Mouse (Mus musculus) liver, adult 2 months (tissue): ENCODE data around the gene Mib2. TPM values are rescaled to one million over a fixed set of nuclear protein-coding genes. Genes with fewer than 3 reads are reported as not detected.
A peak's percentile ranks its signal among the peaks of the same experiment; 100 is the strongest.
"Not testable (repeated sequence)": the region's sequence is repeated elsewhere in the genome, so short reads cannot be mapped to it uniquely, and the experiment has no call there.

ENCODE experiments used
- DNase-seq: peaks from one replicate; pipeline ENCODE4 v3.0.0-alpha.2; 2011; ENCODE audit warnings: low read depth, low spot score; ENCODE audit errors: extremely low read depth
- H3K27ac ChIP-seq: fragments of 200-500 bp; replicated peaks from 2 replicates; pipeline ENCODE4 v1.5.1; 2012; ENCODE audit warnings: low read depth, mild to moderate bottlenecking, control low read depth, inconsistent platforms, low read length; ENCODE audit not compliant: insufficient read depth
- H3K27me3 ChIP-seq: fragments of 200-500 bp; 2 replicates; pipeline ENCODE4 v1.6.1; 2012; ENCODE audit warnings: mild to moderate bottlenecking, moderate library complexity, low read length, inconsistent platforms; ENCODE audit not compliant: control insufficient read depth, insufficient read depth
- H3K36me3 ChIP-seq: fragments of 200-500 bp; 2 replicates; pipeline ENCODE4 v1.6.1; 2012; ENCODE audit warnings: low read length, inconsistent platforms; ENCODE audit not compliant: control insufficient read depth, insufficient read depth
- H3K4me1 ChIP-seq: fragments of 200-500 bp; 2 replicates; pipeline ENCODE4 v1.6.1; 2011; ENCODE audit warnings: low read length; ENCODE audit not compliant: control insufficient read depth, insufficient read depth
- H3K4me3 ChIP-seq: fragments of 200-500 bp; 2 replicates; pipeline ENCODE4 v1.5.1; 2011; ENCODE audit warnings: low read depth, mild to moderate bottlenecking, control low read depth, low read length, moderate library complexity; ENCODE audit not compliant: insufficient read depth
- H3K79me2 ChIP-seq: fragments of 200-500 bp; 2 replicates; pipeline ENCODE4 v1.6.1; 2012; ENCODE audit warnings: inconsistent platforms, mild to moderate bottlenecking, low read length, moderate library complexity; ENCODE audit not compliant: control insufficient read depth, insufficient read depth
- H3K9ac ChIP-seq: fragments of 200-500 bp; 2 replicates; pipeline ENCODE4 v1.6.1; 2012; ENCODE audit warnings: low read depth, mild to moderate bottlenecking, control low read depth, inconsistent platforms, low read length
- CTCF ChIP-seq: fragments of 200-500 bp; IDR thresholded peaks from 2 replicates; pipeline ENCODE4 v1.5.1; 2011; ENCODE audit warnings: low read depth, low read length, control low read depth
- POLR2A ChIP-seq: fragments of 200-500 bp; IDR thresholded peaks from 2 replicates; pipeline ENCODE4 v1.6.1; 2011; ENCODE audit warnings: low read length, control low read depth; ENCODE audit not compliant: insufficient read depth; ENCODE audit errors: extremely low read depth
- WGBS: fragments of 180-500 bp; shearing (Covaris S2); methylation state at CpG from one replicate; pipeline ENCODE4 v1.1.7; 2018; 5-methylcytosine and 5-hydroxymethylcytosine counted together
- polyA plus RNA-seq: library from polyadenylated mRNA; depleted of rRNA; stranded (reverse); fragments of >200 nt; gene quantifications from 2 replicates; pipeline ENCODE4 v1.2.3, GENCODE M21; 2012
- total RNA-seq: library from RNA; depleted of rRNA; stranded (reverse); fragments of >200 nt; gene quantifications from 2 replicates; pipeline ENCODE4 v1.2.3, GENCODE M21; 2014

Mib2 gene
- total and polyA plus RNA-seq, 2 experiments = 16.4 to 35.8 TPM

- peak within 1 kb of the TSS; percentile 37; the same call in 1 of the 2 replicates for H3K4me3 ChIP-seq
- H3K79me2 ChIP-seq = no peaks in the 10 kb centered on the region
- TF ChIP-seq POLR2A (no peak), CTCF (no peak)
- no peak within 1 kb of the TSS for H3K27ac ChIP-seq
- 0 out of 2 replicates have a peak, but pooled peaks cover 2% of the 10 kb centered on the region for H3K4me1 ChIP-seq
- 4% methylated on average over 33 of the region's 33 CpGs for WGBS
- DNase-seq = no peak
- peaks cover 20% of the 10 kb centered on the region for H3K36me3 ChIP-seq
- no peaks in the 10 kb centered on the region for H3K27me3 ChIP-seq
- peak within 1 kb of the TSS; percentile 54 for H3K9ac ChIP-seq
Measured at GRCm38 (mm10) chr4:155653086-155653450, 15.9 kb downstream of the Mib2 start, which contains the start of gene Mmp23. TSS of gene Mmp23 (minus strand) at chr4:155653384.

GRCm38 (mm10) chr4:155652283-155653085, 16.5 kb downstream of the Mib2 start:
- Histone ChIP-seq H3K36me3 (peaks cover 24% of the 10 kb centered on the region), H3K4me1 (0 out of 2 replicates have a peak, but pooled peaks cover 2% of the 10 kb centered on the region), H3K4me3 (peak overlapping the region; percentile 37; the same call in 1 of the 2 replicates), H3K9ac (peak overlapping the region; percentile 54), H3K27ac (no peak overlapping the region), H3K79me2 (no peaks in the 10 kb centered on the region), H3K27me3 (no peaks in the 10 kb centered on the region)
- DNase-seq = no peak
- 32% methylated on average over 36 of the region's 36 CpGs for WGBS
- TF ChIP-seq CTCF (no peak), POLR2A (no peak)

- no peak overlapping the region for H3K4me3 ChIP-seq
- H3K36me3 ChIP-seq = peaks cover 28% of the 10 kb centered on the region
- H3K79me2 ChIP-seq = no peaks in the 10 kb centered on the region
- TF ChIP-seq CTCF (no peak), POLR2A (no peak)
- H3K9ac ChIP-seq = no peak overlapping the region
- DNase-seq = no peak
- no peaks in the 10 kb centered on the region for H3K27me3 ChIP-seq
- H3K4me1 ChIP-seq = 0 out of 2 replicates have a peak, but pooled peaks cover 2% of the 10 kb centered on the region
- no peak overlapping the region for H3K27ac ChIP-seq
- 77% methylated on average over 15 of the region's 15 CpGs for WGBS
Measured at GRCm38 (mm10) chr4:155651553-155652269, 17.3 kb downstream of the Mib2 start.

- DNase-seq = no peak
- TF ChIP-seq CTCF (no peak), POLR2A (no peak)
- peaks cover 30% of the 10 kb centered on the region for H3K36me3 ChIP-seq
- no peak overlapping the region for H3K4me3 ChIP-seq
- WGBS = 94% methylated on average over 11 of the region's 11 CpGs
- H3K27ac ChIP-seq = no peak overlapping the region
- peaks cover 5% of the 10 kb centered on the region; the same call in 1 of the 2 replicates for H3K4me1 ChIP-seq
- no peaks in the 10 kb centered on the region for H3K27me3 ChIP-seq
- no peak overlapping the region for H3K9ac ChIP-seq
- H3K79me2 ChIP-seq = no peaks in the 10 kb centered on the region
Measured at GRCm38 (mm10) chr4:155649355-155649754, 19.6 kb downstream of the Mib2 start.

- Histone ChIP-seq H3K4me3 (no peak overlapping the region), H3K4me1 (peaks cover 3% of the 10 kb centered on the region; the same call in 1 of the 2 replicates), H3K36me3 (peaks cover 56% of the 10 kb centered on the region), H3K9ac (no peak overlapping the region), H3K27ac (no peak overlapping the region), H3K27me3 (no peaks in the 10 kb centered on the region), H3K79me2 (no peaks in the 10 kb centered on the region)
- WGBS = 39% methylated on average over 5 of the region's 5 CpGs
- TF ChIP-seq POLR2A (no peak), CTCF (no peak)
- DNase-seq = peak; percentile 84
Measured at GRCm38 (mm10) chr4:155645721-155646120, 23.3 kb downstream of the Mib2 start.

- not testable (repeated sequence) for H3K79me2 ChIP-seq, H3K4me3 ChIP-seq, H3K9ac ChIP-seq, DNase-seq, H3K27me3 ChIP-seq, H3K4me1 ChIP-seq, H3K27ac ChIP-seq
- peaks cover 58% of the 10 kb centered on the region for H3K36me3 ChIP-seq
- WGBS = 100% methylated on average over 2 of the region's 2 CpGs
Measured at GRCm38 (mm10) chr4:155645308-155645707, 23.7 kb downstream of the Mib2 start, which contains the start of gene Gm10563. TSS of gene Gm10563 (minus strand) at chr4:155645408.
